Mouse (Mus musculus) common myeloid progenitor, adult 5-6 weeks (primary cell): ENCODE results near the gene Slamf8. TPM values are rescaled to one million over a fixed set of nuclear protein-coding genes. Genes with fewer than 3 reads are reported as not detected.

ENCODE experiments used
- ATAC-seq: replicated peaks from 2 replicates; pipeline ENCODE4 v1.8.0; 2016; ENCODE audit warnings: low read depth, mild to moderate bottlenecking, moderate TSS enrichment, inconsistent platforms; ENCODE audit not compliant: poor library complexity, severe bottlenecking
- total RNA-seq: library from RNA; stranded (forward); fragments of 200-1000, 187-1606 nt; gene quantifications from 2 replicates; pipeline ENCODE4 v1.2.3, GENCODE M21; 2017

The Slamf8 gene
- total RNA-seq, 1 experiment from 2014 or later = not detected

DNA sequence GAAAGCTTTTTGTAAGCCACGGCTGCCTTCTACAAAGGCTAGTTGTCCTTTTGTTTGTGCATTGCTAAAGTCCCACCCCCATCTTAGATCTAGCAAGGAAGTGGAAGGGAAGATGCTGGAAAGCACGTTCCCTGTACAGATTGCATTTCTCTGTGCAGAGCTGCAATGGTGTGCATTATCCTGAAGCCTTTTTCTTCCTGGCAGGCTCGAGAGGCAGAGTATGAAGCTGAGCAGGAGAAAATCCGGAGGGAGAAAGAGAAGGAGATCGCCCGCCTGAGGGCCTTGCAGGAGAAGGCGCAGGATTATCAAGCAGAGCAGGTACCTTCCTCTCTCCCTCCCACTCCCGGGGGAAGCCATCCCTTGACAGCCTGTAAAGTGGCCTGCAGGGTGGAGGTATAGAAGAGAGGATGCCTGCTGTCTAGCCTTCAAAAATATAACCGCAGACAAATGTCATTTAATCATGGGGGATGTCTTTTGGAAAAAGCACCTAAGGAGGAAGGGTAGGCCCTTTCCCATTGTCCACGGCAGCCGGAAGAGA, 50.0 kb downstream of the Slamf8 start:
- ATAC-seq = no peak

DNA sequence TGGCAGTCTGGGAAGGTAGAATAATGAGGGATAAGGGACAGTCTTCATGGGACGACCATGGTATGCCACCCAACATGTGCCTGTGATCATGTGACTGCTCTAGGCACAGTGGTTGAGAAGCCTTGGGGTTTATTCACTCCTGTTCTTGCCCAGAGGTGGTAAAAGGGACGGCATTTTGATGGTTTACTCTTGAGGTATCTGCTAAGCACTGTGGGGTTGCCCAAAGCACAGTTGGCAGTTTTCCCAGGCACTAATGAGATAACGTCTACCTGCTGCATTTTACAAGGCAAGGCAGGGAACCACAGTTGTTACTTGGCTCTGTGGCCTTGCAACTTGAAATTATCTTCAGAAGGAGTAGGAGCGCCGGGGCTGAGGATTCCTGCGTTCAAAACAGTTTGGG, 50.5 kb downstream of the Slamf8 start:
- ATAC-seq = no peak

DNA sequence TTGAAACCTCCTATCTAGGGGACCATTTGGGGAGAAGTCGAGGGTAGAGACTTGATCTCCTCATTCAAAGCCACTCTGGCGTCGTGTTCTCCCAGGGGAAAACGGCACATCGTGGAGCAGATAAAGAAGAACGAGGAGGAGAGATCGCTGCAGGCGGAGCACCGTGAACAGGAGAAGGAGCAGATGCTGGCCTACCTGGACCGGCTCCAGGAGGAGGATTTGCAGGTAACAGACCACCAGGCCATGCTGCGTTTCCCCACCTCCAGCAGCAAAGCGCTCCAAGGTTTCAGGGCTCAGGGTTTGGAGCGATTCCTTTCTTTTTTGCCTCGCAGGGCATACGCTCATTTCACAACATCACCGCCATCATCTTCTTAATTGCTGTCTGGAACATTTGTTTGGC, 55.3 kb downstream of the Slamf8 start:
- no peak for ATAC-seq

DNA sequence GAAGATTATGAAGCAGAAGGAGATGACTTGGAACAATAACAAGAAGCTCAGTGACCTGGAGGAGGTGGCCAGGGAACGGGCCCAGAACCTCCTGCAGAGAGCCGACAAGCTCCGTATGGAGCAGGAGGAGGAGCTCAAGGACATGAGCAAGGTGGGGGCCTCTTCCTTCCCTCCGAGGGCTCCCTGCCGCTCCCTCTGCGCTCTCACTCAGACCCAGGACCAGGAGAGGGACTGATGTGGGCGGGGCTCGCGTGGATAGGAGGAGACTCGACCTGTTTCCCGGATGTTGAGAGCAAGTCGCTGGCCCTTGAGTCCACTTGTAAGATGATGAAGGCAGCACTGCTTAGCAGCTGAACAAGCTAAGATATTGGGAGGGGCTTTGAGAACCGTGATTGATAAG, 57.8 kb downstream of the Slamf8 start:
- no peak for ATAC-seq

Other genes with a start within 250 kb of the Slamf8 start
- 0.27 and 0.39 TPM in 2 replicates for gene Kcnj10, start 249.4 kb downstream of the Slamf8 start, total RNA-seq
- 17.5 and 20.4 TPM in 2 replicates for gene Pigm, start 214.0 kb downstream of the Slamf8 start, total RNA-seq
- gene Slamf9, start 115.2 kb downstream of the Slamf8 start, total RNA-seq = not detected in 2 replicates
- gene Igsf9, start 108.8 kb downstream of the Slamf8 start, total RNA-seq = 0.14 and 2.2 TPM in 2 replicates
- gene Tagln2, start 90.5 kb downstream of the Slamf8 start, total RNA-seq = 212 and 241 TPM in 2 replicates
- 0.32 and 2.0 TPM in 2 replicates for gene Cfap45, start 69.8 kb downstream of the Slamf8 start, total RNA-seq
- gene Vsig8, start 34.6 kb downstream of the Slamf8 start, total RNA-seq = not detected in 2 replicates
- gene Fcrl6, start 12.0 kb upstream of the Slamf8 start, total RNA-seq = not detected in 2 replicates
- gene Dusp23, start 42.4 kb upstream of the Slamf8 start, total RNA-seq = 0.82 and 2.6 TPM in 2 replicates
- gene Crp, start 107.5 kb upstream of the Slamf8 start, total RNA-seq = not detected in 2 replicates